Mouse (Mus musculus): Measurements from ENCODE around the gene Usmg5.

Usmg5 gene

GRCm38 (mm10) chr19:47065860-47066259 lies 24.6 kb downstream of the Usmg5 start:
- intact Hi-C loops (cut with DNase I) = loop anchor here (5.0 kb wide), 1 partner anchor 101 kb away; no protein-coding TSS in a partner anchor

GRCm38 (mm10) chr19:47057684-47058083 lies 32.8 kb downstream of the Usmg5 start:
- intact Hi-C loops (cut with DNase I) = no loop called here

DNA sequence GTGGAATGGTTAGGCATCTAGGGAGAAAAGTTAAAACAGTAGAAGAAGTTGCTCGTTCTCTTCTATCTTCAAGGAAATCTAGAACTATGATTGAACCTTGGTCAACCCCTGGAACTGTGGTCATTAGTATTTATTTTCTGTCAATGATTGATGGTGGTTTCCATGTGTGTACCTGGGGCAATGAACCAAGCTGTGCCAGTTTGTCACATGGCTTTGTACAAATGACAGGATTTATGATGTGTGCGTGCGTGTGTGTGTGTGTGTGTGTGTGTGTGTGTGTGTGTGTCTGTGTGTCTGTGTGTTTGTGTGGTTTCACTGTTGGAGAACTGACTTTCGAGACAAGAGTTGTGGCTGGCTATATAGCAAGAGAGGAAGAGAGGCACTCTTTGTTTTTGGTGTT lies 37.0 kb downstream of the Usmg5 start:
- intact Hi-C loops (cut with DNase I) = no loop called here

DNA sequence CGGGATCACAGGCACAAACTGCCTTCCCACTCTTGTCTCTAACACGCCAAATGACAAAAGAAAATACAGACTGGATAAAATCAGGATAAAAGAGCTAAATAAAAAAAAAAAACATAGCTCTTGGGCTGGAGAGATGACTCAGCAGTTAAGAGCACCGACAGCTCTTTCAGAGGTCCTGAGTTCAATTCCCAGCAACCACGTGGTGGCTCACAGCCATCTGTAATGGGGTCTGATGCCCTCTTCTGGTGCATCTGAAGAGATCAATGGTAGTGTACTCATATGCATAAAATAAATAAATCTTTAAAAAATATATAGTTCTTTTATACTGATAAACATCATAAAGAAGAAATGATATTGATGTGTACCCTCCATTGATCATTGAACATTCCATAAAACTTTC lies 37.5 kb downstream of the Usmg5 start:
- intact Hi-C loops (cut with DNase I) = no loop called here

DNA sequence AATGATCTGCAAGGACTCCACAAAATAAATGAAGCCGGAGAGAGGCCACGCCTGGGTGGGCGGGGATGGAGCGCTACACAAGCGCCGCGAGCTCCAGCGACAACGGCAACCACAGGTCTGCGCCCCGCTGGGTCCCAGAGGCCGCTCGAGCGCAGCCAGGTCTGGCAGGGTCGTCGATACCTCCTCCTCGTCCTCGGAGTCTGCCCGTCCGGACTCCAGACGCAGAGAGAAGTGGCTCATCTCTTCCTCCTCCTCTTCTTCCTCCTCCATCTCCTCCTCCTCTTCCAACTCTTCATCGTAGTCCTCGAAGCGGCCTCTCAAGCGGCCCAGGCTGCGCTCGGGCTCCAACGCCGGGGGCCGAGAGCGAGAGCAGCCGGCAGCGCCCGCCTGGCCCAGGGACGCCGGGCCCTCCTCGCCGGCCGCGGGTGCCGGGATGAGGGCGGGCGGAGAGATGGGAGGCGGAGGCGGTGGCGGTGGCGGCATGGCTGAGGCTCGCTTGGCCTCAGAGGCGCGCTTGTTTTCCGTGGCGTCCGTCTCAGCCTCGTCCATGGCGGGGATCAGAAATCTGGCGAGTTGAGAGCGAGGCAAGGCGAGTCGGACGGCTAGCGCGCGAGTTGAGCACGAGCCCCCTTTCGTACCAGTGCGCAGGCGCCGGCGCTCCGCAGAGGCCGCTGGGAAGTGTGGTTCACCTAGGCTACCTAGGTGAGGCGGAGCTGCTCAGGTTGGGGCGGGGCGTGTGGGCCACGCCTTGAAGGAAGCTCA lies 40.0 kb downstream of the Usmg5 start, which contains the start of gene Pcgf6:
TSS of gene Pcgf6 (minus strand) at position 636 of the 762 bp plus-strand sequence.
- intact Hi-C loops (cut with DNase I) = no loop called here

DNA sequence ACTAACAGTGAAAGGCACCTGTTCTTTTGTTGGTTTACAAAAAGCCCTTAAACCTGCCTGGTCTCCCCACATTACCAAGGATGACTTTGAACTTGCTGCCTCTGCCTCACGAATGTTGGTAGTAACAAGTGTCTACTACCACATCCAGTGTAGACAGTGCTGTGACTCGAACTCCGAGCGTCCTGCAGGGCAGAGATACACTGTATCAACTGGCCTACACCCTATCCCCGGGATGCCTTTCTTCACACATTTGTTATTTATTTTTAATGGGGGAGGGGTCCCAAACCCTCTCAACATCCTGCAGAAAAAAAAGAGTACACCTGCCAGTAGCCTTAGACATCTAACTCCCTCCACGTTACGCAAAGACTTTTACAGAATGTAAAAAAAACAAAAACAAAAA lies 40.6 kb downstream of the Usmg5 start:
- intact Hi-C loops (cut with DNase I) = no loop called here

DNA sequence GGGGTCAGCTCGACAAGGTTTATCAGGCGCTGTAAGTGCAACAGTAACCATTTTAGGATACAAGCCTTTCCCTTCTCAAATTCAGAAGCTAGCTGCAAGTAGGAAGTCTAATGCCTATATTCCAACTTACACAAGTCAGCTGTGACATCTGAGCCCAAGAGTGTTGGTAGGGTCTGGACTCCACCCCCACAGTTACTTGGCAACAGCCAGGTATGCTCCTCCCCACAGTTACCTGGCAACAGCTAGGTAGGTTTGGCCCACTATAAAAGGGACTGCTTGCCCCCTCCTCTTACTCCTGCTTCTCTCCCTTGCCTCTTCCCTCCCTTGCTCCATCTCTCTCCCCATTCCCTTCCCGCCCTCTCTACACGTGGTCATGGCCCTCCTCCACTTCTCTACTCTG lies 41.4 kb downstream of the Usmg5 start:
- intact Hi-C loops (cut with DNase I) = no loop called here

GRCm38 (mm10) chr19:47047236-47047833 lies 43.1 kb downstream of the Usmg5 start:
- intact Hi-C loops (cut with DNase I) = no loop called here

DNA sequence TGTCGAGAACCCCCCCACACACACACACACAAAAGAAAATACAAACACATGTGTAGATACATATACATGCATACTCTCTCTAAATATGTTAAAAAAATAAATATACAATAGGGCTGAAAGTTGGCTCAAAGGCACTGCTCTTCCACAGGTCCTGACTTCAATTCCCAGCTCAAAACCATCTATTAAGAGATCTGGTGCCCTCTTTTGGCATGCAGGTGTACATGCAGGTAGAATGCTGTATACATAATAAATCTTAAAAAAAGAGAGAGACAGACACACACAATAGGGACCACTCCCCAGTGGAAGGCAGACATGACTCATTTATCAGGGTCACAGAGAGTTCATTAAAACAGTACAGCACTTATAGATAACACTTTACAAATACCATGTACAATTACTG lies 44.1 kb downstream of the Usmg5 start:
- intact Hi-C loops (cut with DNase I) = no loop called here

DNA sequence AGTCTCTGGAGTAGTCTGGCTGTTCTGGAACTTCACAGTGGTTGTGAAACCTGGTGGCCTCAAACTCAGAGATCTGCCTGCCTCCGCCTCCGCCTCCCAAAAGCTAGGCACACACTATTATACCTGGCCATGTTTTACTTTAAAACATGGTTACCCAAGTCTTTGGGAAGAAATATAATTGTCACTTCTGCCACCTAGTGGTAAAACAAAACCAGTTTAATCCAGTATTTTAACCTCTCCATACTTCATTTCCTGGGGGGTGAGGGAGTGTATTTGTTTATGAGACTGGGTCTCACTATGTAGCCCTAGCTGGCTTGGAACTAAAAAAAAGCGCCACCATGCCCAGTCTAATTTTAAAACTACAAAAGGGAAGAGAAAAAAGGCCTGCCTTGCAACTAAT lies 46.8 kb downstream of the Usmg5 start:
- intact Hi-C loops (cut with DNase I) = loop anchor here (5.0 kb wide), 1 partner anchor 166 kb away; no protein-coding TSS in a partner anchor

GRCm38 (mm10) chr19:47040720-47041473 lies 49.5 kb downstream of the Usmg5 start:
- intact Hi-C loops (cut with DNase I) = loop anchor here (5.0 kb wide), 1 partner anchor 164 kb away; no protein-coding TSS in a partner anchor

DNA sequence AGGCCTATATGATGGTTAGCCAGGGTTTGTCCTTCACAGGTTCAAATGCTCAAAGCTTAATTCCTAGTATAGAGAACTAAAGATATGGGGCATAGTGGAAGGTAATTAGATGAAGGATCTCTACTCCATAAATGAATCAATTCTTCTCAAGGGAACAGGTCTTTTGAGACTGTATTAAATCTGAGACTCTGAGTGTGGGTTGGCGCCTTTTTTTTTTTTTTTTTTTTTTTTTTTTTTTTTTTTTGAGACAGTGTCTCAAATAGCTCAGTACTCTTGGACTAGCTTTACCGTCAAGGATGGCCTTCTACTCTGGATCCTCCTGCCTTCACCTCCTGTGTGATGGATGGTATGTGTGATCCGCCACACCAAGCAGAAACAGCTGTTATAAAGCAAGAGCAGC lies 53.9 kb downstream of the Usmg5 start:
- intact Hi-C loops (cut with DNase I) = no loop called here

DNA sequence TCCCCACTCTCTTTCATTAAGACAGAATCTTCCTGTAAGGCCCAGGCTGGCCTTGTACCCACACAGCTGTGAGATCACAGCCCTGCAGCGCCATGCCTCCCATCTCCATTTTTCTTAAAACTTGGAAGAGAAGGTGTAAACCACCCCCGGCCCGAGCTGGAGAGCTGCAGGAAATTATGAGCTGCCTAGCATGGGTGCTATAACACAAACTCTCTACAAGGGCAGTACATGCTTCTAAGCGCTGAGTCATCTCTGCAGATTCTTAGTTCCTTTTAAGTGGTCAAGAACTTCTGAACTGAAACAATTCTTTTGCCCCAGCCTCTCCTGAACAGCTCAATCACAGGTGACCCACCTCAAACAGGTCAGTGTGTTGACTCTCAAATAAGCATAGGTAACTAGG lies 55.5 kb downstream of the Usmg5 start:
- intact Hi-C loops (cut with DNase I) = no loop called here
